Mouse (Mus musculus) brown adipose tissue, adult 24 weeks (tissue): ENCODE data around the gene Tnfrsf12a. TPM values are rescaled to one million over a fixed set of nuclear protein-coding genes. Genes with fewer than 3 reads are reported as not detected.
A peak's percentile ranks its signal among the peaks of the same experiment; 100 is the strongest.

Experiments used
- H3K27ac ChIP-seq: fragments of 200-500 bp; replicated peaks from 2 replicates; pipeline ENCODE4 v1.5.1; 2012; ENCODE audit warnings: low read depth, mild to moderate bottlenecking, low read length
- H3K4me1 ChIP-seq: fragments of 200-500 bp; 2 replicates; pipeline ENCODE4 v1.6.1; 2012; ENCODE audit warnings: low read length, mixed read lengths; ENCODE audit not compliant: control insufficient read depth, insufficient read depth, insufficient read length
- H3K4me3 ChIP-seq: fragments of 200-500 bp; 2 replicates; pipeline ENCODE4 v1.5.1; 2012; ENCODE audit warnings: low read depth, mild to moderate bottlenecking, low read length, moderate library complexity; ENCODE audit not compliant: insufficient read depth
- polyA plus RNA-seq: library from polyadenylated mRNA; stranded (reverse); fragments of >200 nt; gene quantifications from 2 replicates; pipeline ENCODE4 v1.2.4, GENCODE M21; 2012; ENCODE audit not compliant: missing spikeins, insufficient read depth, insufficient read length

Gene Tnfrsf12a
- polyA plus RNA-seq, 1 experiment: 20.5 TPM

- H3K27ac ChIP-seq: no peak overlapping the region
- no peak overlapping the region for H3K4me3 ChIP-seq
- H3K4me1 ChIP-seq: no peaks in the 10 kb centered on the region
Observed at GRCm38 (mm10) chr17:23695801-23696200, 18.5 kb upstream of the Tnfrsf12a start.

GRCm38 (mm10) chr17:23694491-23694890 is 17.2 kb upstream of the Tnfrsf12a start:
- Histone ChIP-seq H3K27ac (no peak overlapping the region), H3K4me1 (no peaks in the 10 kb centered on the region), H3K4me3 (no peak overlapping the region)

GRCm38 (mm10) chr17:23683856-23684672 is 6.8 kb upstream of the Tnfrsf12a start, which contains the start of gene Cldn9:
Gene Cldn9, minus strand, starts transcription at chr17:23684026.
- Histone ChIP-seq H3K4me1 (no peaks in the 10 kb centered on the region), H3K4me3 (no peak within 1 kb of the TSS)

GRCm38 (mm10) chr17:23683226-23683625 is 6.0 kb upstream of the Tnfrsf12a start:
- Histone ChIP-seq H3K4me1 (no peaks in the 10 kb centered on the region), H3K27ac (no peak overlapping the region), H3K4me3 (no peak overlapping the region)

More at GRCm38 (mm10) chr17:23683856-23684672, 6.8 kb upstream of the Tnfrsf12a start, which contains the start of gene Cldn9:
- H3K27ac ChIP-seq: no peak within 1 kb of the TSS

- Histone ChIP-seq H3K27ac (no peak overlapping the region), H3K4me1 (no peaks in the 10 kb centered on the region), H3K4me3 (no peak overlapping the region)
Observed at GRCm38 (mm10) chr17:23682530-23682929, 5.3 kb upstream of the Tnfrsf12a start.

- Histone ChIP-seq H3K4me1 (no peaks in the 10 kb centered on the region), H3K27ac (no peak overlapping the region), H3K4me3 (no peak overlapping the region)
Observed at GRCm38 (mm10) chr17:23682092-23682491, 4.8 kb upstream of the Tnfrsf12a start.

- Histone ChIP-seq H3K27ac (no peak overlapping the region), H3K4me1 (no peaks in the 10 kb centered on the region), H3K4me3 (no peak overlapping the region)
Observed at GRCm38 (mm10) chr17:23681086-23681485, 3.8 kb upstream of the Tnfrsf12a start.

- no peak overlapping the region for H3K27ac ChIP-seq
- H3K4me3 ChIP-seq: no peak overlapping the region
- no peaks in the 10 kb centered on the region for H3K4me1 ChIP-seq
Observed at GRCm38 (mm10) chr17:23680336-23680735, 3.1 kb upstream of the Tnfrsf12a start.

- no peak within 1 kb of the TSS for H3K27ac ChIP-seq
- 0 out of 2 replicates have a peak, but pooled peaks cover 4% of the 10 kb centered on the region for H3K4me1 ChIP-seq
- no peak within 1 kb of the TSS for H3K4me3 ChIP-seq
Observed at GRCm38 (mm10) chr17:23679127-23679835, 2.0 kb upstream of the Tnfrsf12a start, which contains the start of gene Cldn6. Gene Cldn6, plus strand, starts transcription at chr17:23679249.

GRCm38 (mm10) chr17:23676473-23677031 is 716 bp downstream of the Tnfrsf12a start:
- Histone ChIP-seq H3K27ac (peak overlapping the region; percentile 85), H3K4me1 (peaks cover 6% of the 10 kb centered on the region; the same call in 1 of the 2 replicates), H3K4me3 (peak overlapping the region; percentile 81)

GRCm38 (mm10) chr17:23675564-23676281 is 1.5 kb downstream of the Tnfrsf12a start:
- peak overlapping the region; percentile 81 for H3K4me3 ChIP-seq
- H3K4me1 ChIP-seq: peaks cover 6% of the 10 kb centered on the region; the same call in 1 of the 2 replicates
- H3K27ac ChIP-seq: peak overlapping the region; percentile 73

GRCm38 (mm10) chr17:23675127-23675526 is 2.1 kb downstream of the Tnfrsf12a start:
- Histone ChIP-seq H3K27ac (peak overlapping the region; percentile 73), H3K4me3 (peak overlapping the region; percentile 81)

GRCm38 (mm10) chr17:23674271-23674952 is 2.9 kb downstream of the Tnfrsf12a start:
- H3K4me1 ChIP-seq: peaks cover 6% of the 10 kb centered on the region; the same call in 1 of the 2 replicates

More at GRCm38 (mm10) chr17:23675127-23675526, 2.1 kb downstream of the Tnfrsf12a start:
- peaks cover 6% of the 10 kb centered on the region; the same call in 1 of the 2 replicates for H3K4me1 ChIP-seq

More at GRCm38 (mm10) chr17:23674271-23674952, 2.9 kb downstream of the Tnfrsf12a start:
- peak overlapping the region; percentile 73 for H3K27ac ChIP-seq
- H3K4me3 ChIP-seq: peak overlapping the region; percentile 81
